Comparison of ENCODE assay signal across 17 mouse cellular contexts in genomic region chr9:116427278-116427677, GRCm38 (mm10).
DNase-seq lines count a peak whose midpoint lies in the region; ATAC-seq and TF ChIP-seq lines count a peak whose summit lies in the region.
"Had no signal": no experiment of that assay in that cellular context is flagged by ENCODE, and none has a peak within 500 bp of the region (broad histone marks: within the 10 kb centered on the region; RNA-seq: fewer than 3 reads in every experiment).

No protein-coding gene starts in this region.

- 43% methylated on average over 6 of the region's 6 CpGs for WGBS in lung, embryonic 14.5 days

- peak; percentile 62 for ATAC-seq in frontal cortex, adult (ENCODE audit: low TSS enrichment)
- no peak; the same call in 1 of the 2 replicates for ATAC-seq in lung, embryonic 14.5 days (ENCODE audit: insufficient read depth)
- ATAC-seq: forebrain, embryonic 15.5 days; intestine, embryonic 16.5 days had no signal

- DNase-seq in frontal cortex, postnatal 10 days (ENCODE audit: low spot score in 2 of 2) = no peak
- peak; percentile 45 for DNase-seq in lung, embryonic 14.5 days
- no peak for DNase-seq in lung, postnatal 4 days
- peak; percentile 9 for DNase-seq in embryo, embryonic 9.5 days (ENCODE audit: extremely low spot score)
- peak; percentile 9 for DNase-seq in right cerebral cortex, postnatal 14 days
- DNase-seq in urinary bladder, postnatal 4 days (ENCODE audit: low spot score in 2 of 2) = no peak
- DNase-seq in ovary, postnatal 36 days (ENCODE audit: low spot score) = no peak
- DNase-seq: adrenal gland, adult 8-10 months had no signal

- H3K9me3 ChIP-seq in lung, embryonic 14.5 days (ENCODE audit: low read depth, low read length) = no peaks in the 10 kb centered on the region
- H3K9me3 ChIP-seq: embryonic facial prominence, embryonic 12.5 days; forebrain, embryonic 15.5 days; heart, embryonic 15.5 days; lung, embryonic 15.5 days; midbrain, embryonic 12.5 days; neural tube, embryonic 13.5 days had no signal

- H3K4me3 ChIP-seq in lung, embryonic 14.5 days (ENCODE audit: low read depth, low read length) = no peak overlapping the region
- H3K4me3 ChIP-seq: embryonic facial prominence, embryonic 12.5 days; forebrain, embryonic 15.5 days; heart, embryonic 15.5 days; layer of hippocampus, adult 2 months; lung, embryonic 15.5 days; midbrain, embryonic 12.5 days; neural tube, embryonic 13.5 days had no signal

- H3K27me3 ChIP-seq in lung, embryonic 14.5 days (ENCODE audit: insufficient read depth, low read length) = no peaks in the 10 kb centered on the region
- H3K27me3 ChIP-seq: embryonic facial prominence, embryonic 12.5 days; forebrain, embryonic 15.5 days; heart, embryonic 15.5 days; lung, embryonic 15.5 days; midbrain, embryonic 12.5 days; neural tube, embryonic 13.5 days had no signal

- H3K36me3 ChIP-seq in lung, embryonic 14.5 days (ENCODE audit: insufficient read depth) = no peaks in the 10 kb centered on the region
- H3K36me3 ChIP-seq: embryonic facial prominence, embryonic 12.5 days; forebrain, embryonic 15.5 days; heart, embryonic 15.5 days; lung, embryonic 15.5 days; midbrain, embryonic 12.5 days; neural tube, embryonic 13.5 days had no signal

- H3K9ac ChIP-seq in lung, embryonic 14.5 days = no peak overlapping the region
- H3K9ac ChIP-seq: embryonic facial prominence, embryonic 12.5 days; forebrain, embryonic 15.5 days; heart, embryonic 15.5 days; lung, embryonic 15.5 days; midbrain, embryonic 12.5 days; neural tube, embryonic 13.5 days had no signal

- H3K4me1 ChIP-seq in lung, embryonic 14.5 days (ENCODE audit: insufficient read depth) = peaks cover 7% of the 10 kb centered on the region; the same call in 1 of the 2 replicates
- H3K4me1 ChIP-seq: forebrain, embryonic 15.5 days; neural tube, embryonic 13.5 days had no signal

- H3K4me2 ChIP-seq in lung, embryonic 14.5 days = no peak overlapping the region
- H3K4me2 ChIP-seq: embryonic facial prominence, embryonic 12.5 days; forebrain, embryonic 15.5 days; heart, embryonic 15.5 days; lung, embryonic 15.5 days; midbrain, embryonic 12.5 days; neural tube, embryonic 13.5 days had no signal

- H3K27ac ChIP-seq in lung, embryonic 14.5 days (ENCODE audit: low read depth) = no peak overlapping the region
- H3K27ac ChIP-seq: forebrain, embryonic 15.5 days; heart, embryonic 15.5 days; layer of hippocampus, adult 2 months; lung, embryonic 15.5 days; midbrain, embryonic 12.5 days had no signal

- no peak for TF ChIP-seq CTCF in lung, embryonic 14.5 days (IDR thresholded peaks at IDR 0.05; ENCODE audit: low read depth)

Comparison
In these comparisons a context has a peak if more than half of its experiments do, and no peak if none do; other contexts are left out.
1. DNase-seq: peak in lung, embryonic 14.5 days (single experiment), embryo, embryonic 9.5 days (single experiment) and right cerebral cortex, postnatal 14 days (single experiment); none in frontal cortex, postnatal 10 days (0 of 2), lung, postnatal 4 days (0 of 2), urinary bladder, postnatal 4 days (0 of 2) and ovary, postnatal 36 days (single experiment).